Comparison of ENCODE assay signal across 1 mouse cellular context in the genomic region with DNA sequence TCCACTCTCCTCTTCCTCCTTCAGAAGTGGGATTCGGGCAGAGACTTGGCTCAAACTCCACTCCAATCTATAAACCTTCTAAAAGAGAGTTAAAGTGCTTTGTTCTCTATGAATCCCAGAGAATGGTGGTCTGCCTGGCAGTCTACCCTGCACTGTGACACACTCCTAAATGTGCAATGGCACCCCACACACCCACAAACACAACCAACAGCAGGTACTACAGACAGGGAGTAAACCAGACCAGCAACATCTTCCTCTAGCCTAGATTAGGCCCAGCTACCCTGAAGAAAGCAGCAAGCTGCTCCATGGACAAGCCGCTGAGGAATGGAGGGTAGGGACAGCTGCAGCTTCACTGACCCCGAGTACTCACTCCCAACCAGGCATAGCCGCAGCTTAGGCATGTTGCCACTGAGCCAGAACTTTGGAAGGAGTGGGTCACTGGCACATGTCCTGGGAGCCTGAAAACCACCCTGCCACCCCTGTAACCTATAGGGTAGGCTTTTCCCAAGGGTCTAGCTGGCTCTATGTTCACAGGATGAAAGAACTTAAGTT.
TF ChIP-seq lines count a peak whose summit lies in the region.

No protein-coding gene starts in this region.

TF ChIP-seq in CH12.LX, 34 proteins besides CTCF, POLR2A, EP300 and RAD21:
- TF ChIP-seq POLR2AphosphoS2 (IDR thresholded peaks at IDR 0.05; ENCODE audit: low read depth, low read length) (peak; percentile 60; the same call in 1 of the 2 replicates), ZMIZ1 (IDR thresholded peaks at IDR 0.05; ENCODE audit: low read depth, low read length) (peak; percentile 15; the same call in 1 of the 2 replicates), NRF1 (IDR thresholded peaks at IDR 0.05; ENCODE audit: low read depth, low read length) (no peak)
